Mouse (Mus musculus) granulocyte monocyte progenitor cell, adult 5-6 weeks (primary cell): ENCODE data around the gene Caly. TPM values are rescaled to one million over a fixed set of nuclear protein-coding genes. Genes with fewer than 3 reads are reported as not detected.

Source experiments
- ATAC-seq: replicated peaks from 2 replicates; pipeline ENCODE4 v1.8.0; 2016; ENCODE audit warnings: mild to moderate bottlenecking, moderate TSS enrichment, inconsistent platforms; ENCODE audit not compliant: poor library complexity, severe bottlenecking
- total RNA-seq, 2 experiments: library from RNA; stranded (forward) in 1 of 2; stranded (reverse) in 1 of 2; fragments of 200-712, 200-1000 nt in 1 of 2; fragments of >200 nt in 1 of 2; fragmentation: Nextera tagmentation in 1 of 2; gene quantifications; 2 replicates each; pipeline ENCODE4 v1.2.3; 2014 to 2017

Caly gene
- 0.67 TPM in 1 of 2 replicates, not detected in the other for total RNA-seq (2014; fragmentation: Nextera tagmentation)
- total RNA-seq (2017): not detected in 2 replicates

GRCm38 (mm10) chr7:140082242-140082678, at the start of gene Caly:
Gene Caly, minus strand, starts transcription at chr7:140082548.
- ATAC-seq: peak; percentile 63

- 0 out of 2 replicates have a peak, but pooled peaks have one; percentile 3 for ATAC-seq
These were observed 45.6 kb upstream of the Caly start for GRCm38 (mm10) chr7:140127911-140128310.

GRCm38 (mm10) chr7:140126934-140127333, 44.6 kb upstream of the Caly start:
- ATAC-seq: peak; percentile 12

GRCm38 (mm10) chr7:140126022-140126350, 43.6 kb upstream of the Caly start:
- ATAC-seq: no peak

- peak; percentile 91 for ATAC-seq
These were observed 43.1 kb upstream of the Caly start for GRCm38 (mm10) chr7:140125278-140126021.

GRCm38 (mm10) chr7:140124382-140124781, 42.0 kb upstream of the Caly start:
- ATAC-seq: no peak

- ATAC-seq: no peak
These were observed 40.4 kb upstream of the Caly start for GRCm38 (mm10) chr7:140122765-140123164.

- ATAC-seq: no peak
These were observed 39.1 kb upstream of the Caly start for GRCm38 (mm10) chr7:140121338-140121910.

- ATAC-seq: no peak
These were observed 38.1 kb upstream of the Caly start for GRCm38 (mm10) chr7:140120484-140120883.

- peak; percentile 86 for ATAC-seq
These were observed 34.1 kb upstream of the Caly start, which contains the start of gene Echs1 for GRCm38 (mm10) chr7:140116329-140117054. Gene Echs1, minus strand, starts transcription at chr7:140116476.

- ATAC-seq: peak; percentile 86
These were observed 33.4 kb upstream of the Caly start, which contains the start of gene Paox for GRCm38 (mm10) chr7:140115583-140116328. Gene Paox, plus strand, starts transcription at chr7:140115799.

- peak; percentile 34 for ATAC-seq
These were observed 29.6 kb upstream of the Caly start for GRCm38 (mm10) chr7:140111943-140112342.

GRCm38 (mm10) chr7:140104009-140104408, 21.7 kb upstream of the Caly start:
- no peak for ATAC-seq

- peak; percentile 99 for ATAC-seq
These were observed 19.9 kb upstream of the Caly start, which contains the start of gene Fuom for GRCm38 (mm10) chr7:140101993-140102860. Gene Fuom, minus strand, starts transcription at chr7:140102441.

GRCm38 (mm10) chr7:140101498-140101897, 19.1 kb upstream of the Caly start:
- ATAC-seq: no peak

GRCm38 (mm10) chr7:140098466-140098865, 16.1 kb upstream of the Caly start:
- ATAC-seq: no peak

GRCm38 (mm10) chr7:140096055-140096454, 13.7 kb upstream of the Caly start:
- peak; percentile 55 for ATAC-seq

GRCm38 (mm10) chr7:140095556-140095955, 13.2 kb upstream of the Caly start:
- ATAC-seq: no peak

- no peak for ATAC-seq
These were observed 12.6 kb upstream of the Caly start for GRCm38 (mm10) chr7:140094954-140095353.
